Mouse (Mus musculus) NIH3T3 (cell line): ENCODE measurements around the gene Sept11.

Experiments
- DNase-seq: peaks from one replicate; pipeline ENCODE4 v3.0.0-alpha.2; 2012; ENCODE audit warnings: low read depth

Sept11 gene

GRCm38 (mm10) chr5:93127722-93128121 is 34.5 kb downstream of the Sept11 start:
- peak; percentile 86 for DNase-seq

DNA sequence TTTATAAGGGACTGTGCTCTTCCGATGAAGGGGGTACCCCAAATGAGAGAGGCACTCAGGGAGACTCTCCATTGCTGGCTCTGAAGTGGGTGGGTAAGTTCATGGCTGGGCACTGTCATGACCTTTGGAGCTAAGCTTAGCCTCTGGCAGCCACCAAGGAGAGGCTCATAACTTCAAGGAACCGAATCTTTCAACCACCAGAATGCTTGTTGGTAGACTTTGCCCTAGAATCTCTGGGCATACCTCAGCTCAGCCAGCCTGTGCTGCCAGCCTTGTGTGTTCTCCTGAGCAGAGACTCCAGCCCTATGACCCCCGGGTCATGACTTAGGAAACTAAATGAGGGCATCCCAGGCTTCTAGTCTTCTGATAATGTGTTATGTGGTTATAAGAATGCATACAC is 35.5 kb downstream of the Sept11 start:
- DNase-seq = no peak

DNA sequence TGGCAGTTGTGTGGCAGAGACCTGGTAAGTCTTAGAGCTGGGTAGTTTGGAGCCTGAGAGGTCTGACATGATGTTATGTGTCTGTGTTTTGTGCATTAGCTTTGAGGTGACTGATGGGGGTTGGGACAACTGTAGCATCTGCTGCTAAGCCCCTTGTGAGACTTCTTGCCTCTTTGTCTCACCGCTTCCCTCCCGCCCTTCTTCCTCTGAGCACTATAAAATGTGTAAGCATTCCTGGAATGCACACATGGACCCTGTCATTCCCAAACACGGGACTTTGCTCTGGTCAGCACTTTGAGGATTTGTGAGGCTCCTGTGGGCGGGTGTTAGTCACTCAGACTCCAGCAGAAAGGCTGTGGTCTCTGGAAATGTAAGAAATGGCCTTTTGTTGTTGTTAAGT is 36.7 kb downstream of the Sept11 start:
- DNase-seq = peak; percentile 71

DNA sequence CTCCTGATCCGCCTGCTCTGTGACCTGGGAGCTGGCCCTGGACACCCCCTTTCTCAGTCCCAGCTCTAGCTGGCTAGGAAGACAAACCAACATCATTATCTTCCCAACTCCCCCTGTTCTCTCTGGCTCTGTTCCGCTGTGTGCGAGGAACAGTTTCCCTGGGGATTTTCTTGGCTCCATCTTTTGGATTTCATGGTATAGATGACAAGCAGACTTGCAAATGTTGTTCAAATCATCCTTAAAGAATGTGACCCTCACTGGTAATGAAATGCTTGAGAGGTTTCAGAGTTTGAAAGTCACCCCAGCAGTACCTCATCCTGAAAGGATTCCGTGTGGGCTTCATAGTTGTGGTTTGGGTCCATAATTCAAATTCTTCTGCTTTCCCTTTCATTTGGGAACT is 38.2 kb downstream of the Sept11 start:
- DNase-seq = peak; percentile 86

DNA sequence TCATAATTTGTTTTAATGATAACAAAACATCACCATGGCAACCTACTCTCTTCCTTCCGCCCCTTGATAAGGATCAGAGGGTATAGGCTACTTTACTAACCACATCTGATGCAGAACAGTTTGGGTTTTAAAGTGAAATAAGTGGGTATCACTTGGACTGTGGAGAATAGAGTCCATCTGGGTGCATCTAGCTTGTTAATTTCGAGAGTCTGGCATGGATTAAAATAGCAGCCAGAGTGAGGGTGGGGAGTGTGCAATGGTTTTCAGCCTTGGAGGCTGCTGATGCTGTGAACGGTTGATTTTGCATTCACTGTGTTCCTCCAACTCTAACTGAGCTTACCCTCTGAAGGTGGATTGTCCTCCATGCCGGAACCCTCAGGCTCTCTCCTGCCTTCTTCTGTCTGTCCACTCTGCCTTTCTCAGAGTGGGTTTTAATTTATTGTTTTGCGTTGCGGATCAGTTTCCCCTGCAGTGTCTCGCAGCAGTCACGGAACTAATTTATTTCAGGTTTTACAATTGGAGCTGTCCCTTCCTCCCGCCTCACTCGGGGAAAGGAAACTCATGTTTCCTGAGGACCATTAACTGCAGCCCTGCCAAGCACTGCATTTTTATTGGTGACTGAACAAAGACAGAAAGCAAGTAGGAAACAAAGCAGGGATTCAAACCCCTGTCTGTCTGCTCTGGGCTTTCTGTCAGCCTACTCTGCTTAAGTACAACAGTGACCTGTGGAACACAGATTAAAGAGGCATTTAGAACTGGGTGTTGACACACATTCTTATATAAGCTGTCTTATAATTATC is 40.4 kb downstream of the Sept11 start:
- DNase-seq = no peak

DNA sequence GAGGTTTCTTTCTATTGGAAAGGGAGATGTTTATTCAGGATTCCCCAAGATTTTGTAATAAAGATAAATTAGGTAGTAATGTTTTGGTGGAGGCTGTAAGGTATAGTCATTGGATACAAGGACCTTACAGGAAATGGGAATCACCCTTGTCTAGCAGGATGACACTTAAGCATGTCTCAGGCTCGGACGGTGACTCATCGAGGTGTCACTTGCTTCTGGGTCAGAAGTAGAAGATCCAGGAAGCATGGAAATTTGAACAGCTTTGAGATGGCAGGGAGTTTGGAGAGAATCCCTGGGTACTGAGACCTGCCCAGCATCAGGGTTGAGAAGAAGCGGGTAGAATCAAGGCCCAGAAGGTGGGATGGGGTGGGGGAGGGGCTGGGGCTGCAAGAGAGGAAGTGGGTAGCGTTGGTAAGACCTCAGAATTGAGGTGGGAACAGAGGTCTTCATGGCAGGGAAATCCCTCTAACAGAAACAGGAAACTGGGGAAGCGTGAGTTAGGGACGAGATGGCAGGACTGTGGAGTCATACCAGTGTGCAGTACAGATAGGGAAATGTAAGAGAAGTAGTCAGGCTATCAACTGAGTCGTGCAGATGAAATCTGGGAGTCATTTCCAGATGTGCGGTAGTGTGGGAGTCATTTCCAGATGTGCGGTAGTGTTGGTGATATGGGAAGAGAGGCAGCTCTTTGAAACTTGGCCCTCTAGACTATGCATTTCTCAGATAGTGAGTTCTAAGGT is 42.3 kb downstream of the Sept11 start:
- no peak for DNase-seq

DNA sequence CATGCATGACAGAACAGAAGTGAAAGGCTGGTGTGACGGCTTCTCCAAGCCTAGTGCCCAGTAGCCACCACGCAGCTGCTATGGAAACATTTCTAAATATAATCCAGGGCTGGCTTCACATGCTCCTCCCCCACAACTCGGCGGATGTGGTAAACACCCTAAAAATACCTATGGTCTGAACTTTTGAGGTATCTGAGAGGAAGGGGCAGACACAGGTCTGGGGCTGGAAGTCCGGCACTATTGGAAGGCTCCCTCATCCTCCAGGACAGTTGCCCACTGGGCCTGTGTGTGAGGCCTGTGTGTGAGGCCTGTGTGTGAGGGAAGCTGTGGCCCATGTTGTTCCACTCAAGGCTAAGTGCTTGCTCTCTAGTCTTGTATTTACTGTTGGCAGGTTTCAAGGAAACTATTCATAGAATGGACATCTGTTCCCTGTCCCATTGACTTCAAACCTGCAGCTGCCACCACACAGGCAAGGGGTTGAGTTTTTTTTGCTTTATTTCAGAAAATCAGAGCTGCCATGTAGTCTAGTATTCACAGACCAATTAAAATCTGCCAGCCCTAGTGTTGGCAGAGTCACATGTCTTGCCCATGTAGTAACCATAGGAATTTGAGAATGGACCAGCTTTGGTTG is 43.8 kb downstream of the Sept11 start:
- no peak for DNase-seq

DNA sequence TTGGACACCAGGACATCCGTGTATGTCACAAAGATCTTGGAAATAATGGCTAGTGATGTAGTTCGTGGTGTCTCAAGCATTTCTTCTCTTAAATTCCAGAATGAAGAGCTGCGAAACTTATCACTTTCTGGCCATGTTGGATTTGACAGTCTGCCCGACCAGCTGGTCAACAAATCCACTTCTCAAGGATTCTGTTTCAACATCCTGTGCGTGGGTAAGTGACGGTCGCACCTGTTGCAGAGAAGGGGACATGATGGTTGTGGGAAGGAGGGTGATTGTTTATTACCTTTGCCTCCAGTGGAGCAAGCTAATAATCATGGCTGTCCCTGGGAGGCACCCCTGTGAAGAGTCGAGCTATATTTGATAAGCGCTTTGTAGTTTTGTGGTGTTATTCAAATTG is 46.1 kb downstream of the Sept11 start:
- DNase-seq = no peak

DNA sequence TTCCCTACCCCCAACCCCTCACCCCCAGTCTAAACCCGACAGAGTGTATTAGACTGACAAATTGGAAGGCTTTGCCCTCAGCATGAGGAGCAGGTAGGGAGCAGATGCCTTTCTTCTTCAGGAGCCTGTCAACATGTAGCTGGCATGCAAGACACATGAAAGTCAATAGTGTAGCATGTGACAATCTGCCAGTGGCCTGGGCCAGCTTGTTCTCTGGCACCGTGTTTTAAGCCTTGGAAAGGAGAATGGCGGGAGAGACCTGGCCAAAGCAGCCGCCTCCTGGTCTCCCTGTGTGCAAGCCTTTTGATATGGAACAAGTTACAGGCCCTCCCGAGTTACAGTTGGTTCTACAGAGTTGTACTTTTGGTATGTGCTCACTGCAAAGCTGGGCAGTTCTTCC is 47.5 kb downstream of the Sept11 start:
- no peak for DNase-seq

DNA sequence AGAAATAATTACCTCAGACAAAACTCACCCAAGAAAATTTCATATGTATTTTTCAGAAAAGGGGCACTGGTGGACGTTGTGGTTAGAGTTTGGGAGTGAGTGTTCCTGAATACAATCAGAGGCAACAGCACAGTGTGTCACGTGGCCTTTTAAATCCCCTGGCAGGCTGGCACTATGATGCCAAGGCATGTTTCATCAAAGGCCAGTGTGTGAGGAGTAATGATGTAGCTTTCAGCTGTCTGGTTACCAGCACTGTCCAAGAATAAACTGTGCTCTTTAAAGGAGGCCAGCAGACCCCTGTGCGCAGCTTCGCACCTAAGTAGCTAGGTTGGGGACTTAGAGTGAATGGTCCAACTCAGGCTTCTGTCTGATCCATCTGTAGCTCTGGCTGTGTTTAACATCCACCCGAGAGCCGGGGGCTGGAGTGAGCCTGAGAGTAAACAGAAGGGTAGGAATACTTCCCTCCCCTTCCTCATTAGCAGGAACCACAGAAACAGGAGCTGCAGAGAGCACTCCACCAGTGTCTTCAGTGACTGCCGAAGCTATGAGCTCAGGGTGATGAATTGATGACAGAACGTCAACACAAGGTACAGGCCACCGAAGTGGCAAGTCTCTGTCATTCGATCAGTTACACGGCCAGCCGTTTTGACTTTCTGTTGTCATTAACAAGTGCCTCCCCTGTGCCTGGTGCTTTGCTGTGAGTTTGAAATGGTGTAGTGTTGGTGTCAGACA is 50.3 kb downstream of the Sept11 start:
- no peak for DNase-seq

GRCm38 (mm10) chr5:93144874-93145273 is 51.6 kb downstream of the Sept11 start:
- DNase-seq = no peak

- no peak for DNase-seq
Observed at GRCm38 (mm10) chr5:93145504-93145903, 52.3 kb downstream of the Sept11 start.

GRCm38 (mm10) chr5:93149969-93150777 is 56.9 kb downstream of the Sept11 start:
- peak; percentile 26 for DNase-seq

GRCm38 (mm10) chr5:93151985-93152384 is 58.7 kb downstream of the Sept11 start:
- DNase-seq = no peak

GRCm38 (mm10) chr5:93152451-93152850 is 59.2 kb downstream of the Sept11 start:
- no peak for DNase-seq

DNA sequence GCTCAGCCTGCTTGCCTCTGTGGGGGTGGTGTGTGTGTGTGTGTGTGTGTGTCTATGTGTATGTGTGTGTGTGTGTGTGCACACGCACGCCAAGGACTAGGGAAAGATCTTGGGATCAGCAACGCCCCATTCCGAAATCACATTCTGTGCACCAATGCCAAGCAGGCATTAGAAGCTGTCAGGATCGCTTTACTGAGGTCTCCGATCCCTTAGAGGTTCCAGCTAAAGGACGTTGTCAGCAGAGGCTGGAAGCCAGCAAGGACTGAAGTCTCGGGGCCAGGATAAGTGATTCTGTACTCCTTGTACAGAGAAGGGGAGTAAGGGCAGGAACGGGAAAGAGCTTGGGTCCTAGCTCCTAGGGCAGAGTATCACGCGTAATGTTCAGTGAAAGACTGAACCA is 61.2 kb downstream of the Sept11 start:
- no peak for DNase-seq

GRCm38 (mm10) chr5:93163541-93163940 is 70.3 kb downstream of the Sept11 start:
- DNase-seq = peak; percentile 87

GRCm38 (mm10) chr5:93167919-93168516 is 74.8 kb downstream of the Sept11 start:
- peak; percentile 36 for DNase-seq

DNA sequence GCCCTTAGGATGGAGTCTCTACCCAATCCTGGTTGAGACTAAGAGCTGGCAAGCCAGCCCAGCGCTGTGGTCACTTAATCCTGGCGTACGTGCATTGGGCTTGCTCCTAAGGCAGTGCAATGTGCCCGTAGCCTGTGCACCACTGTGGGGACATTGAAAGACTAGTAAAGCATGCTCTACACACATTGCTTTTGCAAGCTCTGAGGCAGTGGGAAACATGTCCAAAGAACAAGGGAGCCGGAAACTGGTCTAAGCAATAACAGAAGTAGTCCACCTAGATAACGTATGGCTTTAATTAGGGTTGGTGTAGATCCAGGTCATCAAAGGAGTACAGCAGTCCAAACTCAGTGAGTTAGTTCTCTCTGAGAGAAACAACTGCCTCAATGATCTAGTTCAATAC is 75.4 kb downstream of the Sept11 start:
- peak; percentile 40 for DNase-seq

GRCm38 (mm10) chr5:93171420-93171819 is 78.2 kb downstream of the Sept11 start:
- DNase-seq = no peak

- DNase-seq = no peak
Observed at GRCm38 (mm10) chr5:93172536-93172935, 79.3 kb downstream of the Sept11 start.
